Mouse (Mus musculus) left cerebral cortex, adult 18-20 months (tissue): ENCODE results near the gene Amdhd2. TPM values are rescaled to one million over a fixed set of nuclear protein-coding genes. Genes with fewer than 3 reads are reported as not detected.

Experiments
- DNase-seq, 2 experiments: peaks; one replicate each; pipeline ENCODE4 v3.0.0; 2021 to 2022; ENCODE audit warnings: low spot score in 2 of 2, mixed read lengths in 1 of 2
- long read RNA-seq, 2 experiments: library from polyadenylated mRNA; stranded (forward); transcript quantifications; one replicate each; pipeline ENCODE4 v2.0.0; 2021
- total RNA-seq, 2 experiments: library from RNA; stranded (reverse); gene quantifications; 2 replicates each; pipeline ENCODE4 v1.2.3; 2021

Amdhd2 gene
- 10 to 100 TPM; 27.3 to 38.0 TPM for total RNA-seq
- long read RNA-seq, experiment 1, transcript Amdhd2-201 (11 exons, 1,496 nt) = major isoform, 12 of 26 reads
- long read RNA-seq, experiment 1, partial matches to known transcripts = 1 of 26 reads
- long read RNA-seq, experiment 1, other reads (novel, unspliced or antisense) = 11 of 26 reads
- long read RNA-seq, experiment 2, transcript Amdhd2-201 (11 exons, 1,496 nt) = major isoform, 5 of 18 reads
- long read RNA-seq, experiment 2, partial matches to known transcripts = 4 of 18 reads
- long read RNA-seq, experiment 2, other reads (novel, unspliced or antisense) = 7 of 18 reads

GRCm38 (mm10) chr17:24163176-24163962 is at the start of gene Amdhd2:
Gene Amdhd2, minus strand, starts transcription at chr17:24163766.
- DNase-seq = peak; percentile 98

- DNase-seq = no peak
Measured at GRCm38 (mm10) chr17:24213186-24213585, 49.6 kb upstream of the Amdhd2 start.

GRCm38 (mm10) chr17:24212441-24213018 is 49.0 kb upstream of the Amdhd2 start:
- DNase-seq = no peak

GRCm38 (mm10) chr17:24211631-24212440 is 48.3 kb upstream of the Amdhd2 start:
- DNase-seq = peak; percentile 87 to 90

GRCm38 (mm10) chr17:24210591-24210990 is 47.0 kb upstream of the Amdhd2 start:
- no peak for DNase-seq

- DNase-seq = no peak
Measured at GRCm38 (mm10) chr17:24209916-24210240, 46.3 kb upstream of the Amdhd2 start.

GRCm38 (mm10) chr17:24209043-24209915 is 45.7 kb upstream of the Amdhd2 start, which contains the start of gene Ntn3:
Gene Ntn3, minus strand, starts transcription at chr17:24209531.
- DNase-seq = peak; percentile 42 to 65

GRCm38 (mm10) chr17:24208641-24209042 is 45.1 kb upstream of the Amdhd2 start:
- DNase-seq = peak in 1 of 2 experiments; percentile 28

GRCm38 (mm10) chr17:24207768-24208640 is 44.4 kb upstream of the Amdhd2 start:
- no peak for DNase-seq

GRCm38 (mm10) chr17:24206451-24207351 is 43.1 kb upstream of the Amdhd2 start:
- DNase-seq = peak; percentile 71 to 83

GRCm38 (mm10) chr17:24205908-24206361 is 42.4 kb upstream of the Amdhd2 start:
- DNase-seq = peak in 1 of 2 experiments; percentile 50

GRCm38 (mm10) chr17:24205284-24205888 is 41.8 kb upstream of the Amdhd2 start, which contains the start of gene Tbc1d24:
Gene Tbc1d24, minus strand, starts transcription at chr17:24205562.
- peak; percentile 94 to 95 for DNase-seq

GRCm38 (mm10) chr17:24204846-24205245 is 41.3 kb upstream of the Amdhd2 start:
- no peak for DNase-seq

- DNase-seq = no peak
Measured at GRCm38 (mm10) chr17:24203611-24204534, 40.3 kb upstream of the Amdhd2 start.

GRCm38 (mm10) chr17:24203068-24203467 is 39.5 kb upstream of the Amdhd2 start:
- DNase-seq = no peak

- no peak for DNase-seq
Measured at GRCm38 (mm10) chr17:24201092-24201491, 37.5 kb upstream of the Amdhd2 start.
